Mouse (Mus musculus) heart, postnatal 0 days (tissue): ENCODE measurements at regions not wholly inside any gene's neighbourhood (a gene's known extent, or its start where the extent isn't known, plus 50 kb on each side); places are given as distances from the start of the nearest gene placed in this dataset.

Experiments
- ATAC-seq: fragments of 200-750 bp; cut with Nextera tagmentation; 2 replicates; pipeline ENCODE4 v1.8.0; 2017; ENCODE audit warnings: low read depth, moderate number of reproducible peaks, moderate library complexity; ENCODE audit not compliant: insufficient read depth
- DNase-seq: peaks from one replicate; pipeline ENCODE4 v3.0.0-alpha.2; 2016; ENCODE audit warnings: low spot score
- H3K27ac ChIP-seq: fragments of 300-500 bp; sonication (generic); 2 replicates; pipeline ENCODE4 v1.5.1; 2014; ENCODE audit warnings: low read depth, mild to moderate bottlenecking
- H3K27me3 ChIP-seq: fragments of 300-500 bp; sonication (generic); 2 replicates; pipeline ENCODE4 v1.6.1; 2014; ENCODE audit warnings: low read length, mixed read lengths; ENCODE audit not compliant: control insufficient read depth, insufficient read depth
- H3K36me3 ChIP-seq: fragments of 300-500 bp; sonication (generic); replicated peaks from 2 replicates; pipeline ENCODE4 v1.6.1; 2014; ENCODE audit warnings: low read length, mixed read lengths; ENCODE audit not compliant: control insufficient read depth, insufficient read depth
- H3K4me1 ChIP-seq: fragments of 300-500 bp; sonication (generic); 2 replicates; pipeline ENCODE4 v1.6.1; 2014; ENCODE audit warnings: antibody characterized with exemption; ENCODE audit not compliant: control insufficient read depth, insufficient read depth
- H3K4me2 ChIP-seq: fragments of 300-500 bp; sonication (generic); 2 replicates; pipeline ENCODE4 v1.6.1; 2014; ENCODE audit warnings: low read depth, mild to moderate bottlenecking, low read length, moderate library complexity
- H3K4me3 ChIP-seq: fragments of 300-500 bp; sonication (generic); 2 replicates; pipeline ENCODE4 v1.5.1; 2014; ENCODE audit warnings: low read depth, low read length
- H3K9ac ChIP-seq: fragments of 300-500 bp; sonication (generic); replicated peaks from 2 replicates; pipeline ENCODE4 v1.6.1; 2014; ENCODE audit warnings: low read depth, low read length, mixed read lengths
- H3K9me3 ChIP-seq: fragments of 300-500 bp; sonication (generic); replicated peaks from 2 replicates; pipeline ENCODE4 v1.6.1; 2016; ENCODE audit warnings: low read length; ENCODE audit not compliant: control insufficient read depth
- CTCF ChIP-seq: IDR thresholded peaks from 2 replicates; pipeline ENCODE4 v1.5.1; 2016; ENCODE audit warnings: antibody characterized with exemption, control low read depth, low read depth
- EP300 ChIP-seq: IDR thresholded peaks from 2 replicates; pipeline ENCODE4 v1.6.1; 2016; ENCODE audit warnings: antibody characterized with exemption, low read depth
- WGBS: fragments of 180-500 bp; shearing (Covaris S2); extraction: QIAGEN DNeasy Blood & Tissue Kit; methylation state at CpG from one replicate; pipeline ENCODE4 v1.1.7; 2014; 5-methylcytosine and 5-hydroxymethylcytosine counted together

GRCm38 (mm10) chr1:15034047-15034446, 1059.1 kb downstream of the 4930444P10Rik start:
- Histone ChIP-seq H3K27me3 (no peaks in the 10 kb centered on the region), H3K4me1 (no peaks in the 10 kb centered on the region), H3K4me3 (no peak overlapping the region), H3K27ac (no peak overlapping the region), H3K4me2 (no peak overlapping the region), H3K9ac (no peak overlapping the region), H3K9me3 (no peaks in the 10 kb centered on the region), H3K36me3 (no peaks in the 10 kb centered on the region)
- no peak for ATAC-seq
- no peak for DNase-seq
- TF ChIP-seq CTCF = no peak
- no peak for TF ChIP-seq EP300
- WGBS = 40% methylated on average over 1 of the region's 1 CpGs

- DNase-seq = no peak
- Histone ChIP-seq H3K27ac (no peak overlapping the region), H3K36me3 (no peaks in the 10 kb centered on the region), H3K4me3 (no peak overlapping the region), H3K9me3 (no peaks in the 10 kb centered on the region), H3K27me3 (no peaks in the 10 kb centered on the region), H3K9ac (no peak overlapping the region), H3K4me2 (no peak overlapping the region), H3K4me1 (no peaks in the 10 kb centered on the region)
- WGBS = 77% methylated on average over 4 of the region's 4 CpGs
- TF ChIP-seq EP300 = no peak
- no peak for TF ChIP-seq CTCF
- no peak for ATAC-seq
These were observed 1074.7 kb downstream of the 4930444P10Rik start for GRCm38 (mm10) chr1:15018460-15018779.

- no peaks in the 10 kb centered on the region for H3K4me1 ChIP-seq
- H3K9me3 ChIP-seq = no peaks in the 10 kb centered on the region
- H3K36me3 ChIP-seq = no peaks in the 10 kb centered on the region
- no peaks in the 10 kb centered on the region for H3K27me3 ChIP-seq
- H3K9ac ChIP-seq = no peak overlapping the region
- no peak overlapping the region for H3K27ac ChIP-seq
- WGBS = 56% methylated on average over 9 of the region's 9 CpGs
- no peak overlapping the region for H3K4me2 ChIP-seq
- TF ChIP-seq CTCF = no peak
- no peak for TF ChIP-seq EP300
- no peak for DNase-seq
- H3K4me3 ChIP-seq = no peak overlapping the region
- ATAC-seq = no peak
These were observed 1075.3 kb downstream of the 4930444P10Rik start for GRCm38 (mm10) chr1:15017689-15018459.

- H3K9me3 ChIP-seq = no peaks in the 10 kb centered on the region
- peak; percentile 69 for TF ChIP-seq CTCF
- TF ChIP-seq EP300 = no peak
- no peaks in the 10 kb centered on the region for H3K36me3 ChIP-seq
- H3K27ac ChIP-seq = no peak overlapping the region
- no peak overlapping the region for H3K4me2 ChIP-seq
- H3K27me3 ChIP-seq = no peaks in the 10 kb centered on the region
- WGBS = 3% methylated on average over 3 of the region's 3 CpGs
- no peak overlapping the region for H3K4me3 ChIP-seq
- ATAC-seq (no peak), DNase-seq (peak; percentile 20)
- H3K4me1 ChIP-seq = no peaks in the 10 kb centered on the region
- H3K9ac ChIP-seq = no peak overlapping the region
These were observed 1085.3 kb downstream of the 4930444P10Rik start for GRCm38 (mm10) chr1:15007663-15008344.

GRCm38 (mm10) chr1:14995348-14995747, 1097.8 kb downstream of the 4930444P10Rik start:
- Histone ChIP-seq H3K9ac (no peak overlapping the region), H3K4me3 (no peak overlapping the region), H3K27ac (no peak overlapping the region), H3K4me1 (no peaks in the 10 kb centered on the region), H3K9me3 (no peaks in the 10 kb centered on the region), H3K4me2 (no peak overlapping the region), H3K27me3 (no peaks in the 10 kb centered on the region), H3K36me3 (no peaks in the 10 kb centered on the region)
- TF ChIP-seq EP300 (no peak), CTCF (no peak)
- WGBS = 85% methylated on average over 3 of the region's 3 CpGs
- ATAC-seq (no peak), DNase-seq (no peak)
